Mouse (Mus musculus) stomach, postnatal 0 days (tissue): ENCODE results near the gene Tdrkh. TPM values are rescaled to one million over a fixed set of nuclear protein-coding genes. Genes with fewer than 3 reads are reported as not detected.

Experiments used
- ATAC-seq: fragments of 200-750 bp; cut with Nextera tagmentation; 2 replicates; pipeline ENCODE4 v1.8.0; 2017; ENCODE audit not compliant: low FRiP score, low TSS enrichment
- DNase-seq: peaks from one replicate; pipeline ENCODE4 v3.0.0-alpha.2; 2016; ENCODE audit warnings: low spot score
- H3K27ac ChIP-seq: fragments of 300-500 bp; sonication (generic); replicated peaks from 2 replicates; pipeline ENCODE4 v1.5.1; 2014; ENCODE audit warnings: mild to moderate bottlenecking, control low read depth
- H3K27me3 ChIP-seq: fragments of 300-500 bp; sonication (generic); 2 replicates; pipeline ENCODE4 v1.6.1; 2014; ENCODE audit warnings: low read length; ENCODE audit not compliant: control insufficient read depth, insufficient read depth
- H3K36me3 ChIP-seq: fragments of 300-500 bp; sonication (generic); 2 replicates; pipeline ENCODE4 v1.6.1; 2014; ENCODE audit warnings: low read length, mixed read lengths; ENCODE audit not compliant: control insufficient read depth, insufficient read depth
- H3K4me1 ChIP-seq: fragments of 300-500 bp; sonication (generic); replicated peaks from 2 replicates; pipeline ENCODE4 v1.6.1; 2014; ENCODE audit warnings: antibody characterized with exemption; ENCODE audit not compliant: control insufficient read depth, insufficient read depth
- H3K4me2 ChIP-seq: fragments of 300-500 bp; sonication (generic); replicated peaks from 2 replicates; pipeline ENCODE4 v1.6.1; 2014; ENCODE audit warnings: low read depth, mild to moderate bottlenecking, control low read depth, moderate library complexity
- H3K4me3 ChIP-seq: fragments of 300-500 bp; sonication (generic); 2 replicates; pipeline ENCODE4 v1.5.1; 2014; ENCODE audit warnings: low read depth, low read length, control low read depth
- H3K9ac ChIP-seq: fragments of 300-500 bp; sonication (generic); 2 replicates; pipeline ENCODE4 v1.6.1; 2014; ENCODE audit warnings: mild to moderate bottlenecking, low read length, control low read depth, mixed read lengths
- H3K9me3 ChIP-seq: fragments of 300-500 bp; sonication (generic); 2 replicates; pipeline ENCODE4 v1.6.1; 2016; ENCODE audit warnings: low read length; ENCODE audit not compliant: control insufficient read depth
- CTCF ChIP-seq: IDR thresholded peaks from 2 replicates; pipeline ENCODE4 v1.5.1; 2016; ENCODE audit warnings: antibody characterized with exemption, low read depth, mild to moderate bottlenecking, moderate library complexity
- EP300 ChIP-seq: optimal IDR thresholded peaks from 2 replicates; pipeline ENCODE3; 2016; ENCODE audit warnings: antibody characterized with exemption
- WGBS: fragments of 180-500 bp; shearing (Covaris S2); extraction: QIAGEN DNeasy Blood & Tissue Kit; methylation state at CpG from one replicate; pipeline ENCODE4 v1.1.7; 2014; 5-methylcytosine and 5-hydroxymethylcytosine counted together
- polyA plus RNA-seq: library from polyadenylated mRNA; unstranded; fragments of >200 nt; fragmentation: Nextera tagmentation; extraction: Ambion mirVana; gene quantifications from 2 replicates; pipeline ENCODE4 v1.2.1, GENCODE M21; 2015

Tdrkh gene
- polyA plus RNA-seq, 1 experiment from 2014 or later = 3.8 TPM

DNA sequence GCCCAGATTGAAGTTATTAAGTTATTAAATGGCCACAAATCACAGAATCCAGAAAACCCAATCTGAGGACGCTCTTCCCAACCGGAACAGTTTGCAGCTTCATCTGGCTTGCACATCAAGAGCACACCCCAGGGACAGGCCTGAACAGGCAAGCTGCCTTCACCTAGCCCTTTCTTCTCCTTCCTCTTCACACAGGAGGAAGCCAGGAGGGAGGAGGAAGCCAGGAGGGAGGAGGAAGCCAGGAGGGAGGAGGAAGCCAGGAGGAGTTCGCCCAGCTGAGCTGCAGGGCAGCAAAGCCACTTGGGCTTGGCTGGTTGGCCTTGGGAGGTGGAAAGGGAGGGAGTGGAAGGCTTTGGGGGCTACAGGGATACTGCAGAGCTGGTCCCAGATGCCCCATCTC, 55.9 kb downstream of the Tdrkh start:
- Histone ChIP-seq H3K9me3 (no peaks in the 10 kb centered on the region), H3K4me3 (no peak overlapping the region), H3K27me3 (no peaks in the 10 kb centered on the region), H3K27ac (no peak overlapping the region), H3K36me3 (no peaks in the 10 kb centered on the region), H3K9ac (no peak overlapping the region), H3K4me2 (no peak overlapping the region), H3K4me1 (no peaks in the 10 kb centered on the region)
- 51% methylated on average over 3 of the region's 3 CpGs for WGBS
- TF ChIP-seq CTCF (no peak), EP300 (no peak)
- no peak for DNase-seq
- no peak for ATAC-seq

DNA sequence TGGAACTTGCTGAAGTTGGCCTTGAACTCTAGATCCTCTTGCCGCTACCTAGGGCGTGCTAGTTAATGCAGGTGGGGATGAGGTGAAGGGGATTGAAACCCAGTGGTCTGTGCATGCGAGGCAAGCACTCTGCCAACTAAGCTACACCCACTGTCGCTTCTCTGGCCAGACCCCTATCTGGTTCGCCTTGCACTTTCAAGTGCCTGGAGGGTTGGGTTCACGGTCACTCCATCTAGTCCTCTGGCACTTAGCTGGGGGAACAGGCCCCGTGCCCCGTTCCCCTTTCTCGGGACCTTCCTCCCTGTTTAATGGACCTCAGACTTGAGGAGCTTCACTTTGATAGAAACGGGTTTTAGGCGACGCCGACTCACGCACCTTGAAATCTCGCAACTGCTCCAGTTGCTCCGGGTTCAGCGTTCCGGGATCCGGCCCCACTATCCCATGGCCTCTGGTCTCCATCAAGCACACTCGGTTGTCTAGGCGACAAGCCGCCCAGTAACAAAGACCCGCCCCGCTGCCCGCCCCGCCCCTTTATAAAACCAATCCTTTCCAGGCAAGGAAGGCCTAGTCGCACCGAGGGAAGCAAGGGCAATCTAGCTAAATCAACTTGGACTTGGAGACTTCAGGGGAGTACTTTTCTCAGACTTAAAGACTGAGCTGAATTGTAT, 59.5 kb downstream of the Tdrkh start:
- Histone ChIP-seq H3K4me1 (no peaks in the 10 kb centered on the region), H3K27ac (peak overlapping the region; percentile 63; the same call in 1 of the 2 replicates), H3K27me3 (no peaks in the 10 kb centered on the region), H3K4me3 (no peak overlapping the region), H3K36me3 (no peaks in the 10 kb centered on the region), H3K9me3 (no peaks in the 10 kb centered on the region), H3K9ac (no peak overlapping the region), H3K4me2 (peak overlapping the region; percentile 37; the same call in 1 of the 2 replicates)
- DNase-seq = peak; percentile 83
- ATAC-seq = peak; percentile 71
- TF ChIP-seq EP300 (no peak), CTCF (no peak)
- WGBS = 13% methylated on average over 28 of the region's 28 CpGs

DNA sequence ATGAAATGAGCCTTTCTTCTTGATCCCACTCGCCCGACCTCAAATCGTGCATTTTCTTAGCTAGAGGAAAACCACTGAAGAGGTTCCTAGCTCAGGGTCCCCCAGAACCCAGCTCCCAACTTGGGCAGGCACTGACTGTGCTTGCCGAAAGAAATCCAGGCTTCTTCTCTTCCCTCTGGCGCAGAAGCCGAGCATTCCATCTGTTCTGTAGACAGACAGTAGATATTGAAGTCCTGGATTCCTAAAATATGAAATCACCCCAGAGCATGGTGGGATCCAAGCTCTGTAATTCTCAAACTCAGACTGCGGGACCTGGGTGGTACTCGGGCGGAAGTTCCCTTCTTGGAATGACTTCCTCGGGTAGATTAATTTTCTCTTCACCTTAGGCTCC, 60.0 kb downstream of the Tdrkh start:
- H3K27me3 ChIP-seq = no peaks in the 10 kb centered on the region
- 0 out of 2 replicates have a peak overlapping the region, but pooled peaks have one; percentile 37 for H3K4me2 ChIP-seq
- no peak for ATAC-seq
- H3K9me3 ChIP-seq = no peaks in the 10 kb centered on the region
- no peaks in the 10 kb centered on the region for H3K4me1 ChIP-seq
- no peak for TF ChIP-seq EP300
- no peak for TF ChIP-seq CTCF
- 39% methylated on average over 10 of the region's 10 CpGs for WGBS
- H3K9ac ChIP-seq = no peak overlapping the region
- H3K36me3 ChIP-seq = no peaks in the 10 kb centered on the region
- H3K4me3 ChIP-seq = no peak overlapping the region
- no peak for DNase-seq
- H3K27ac ChIP-seq = peak overlapping the region; percentile 63; the same call in 1 of the 2 replicates

DNA sequence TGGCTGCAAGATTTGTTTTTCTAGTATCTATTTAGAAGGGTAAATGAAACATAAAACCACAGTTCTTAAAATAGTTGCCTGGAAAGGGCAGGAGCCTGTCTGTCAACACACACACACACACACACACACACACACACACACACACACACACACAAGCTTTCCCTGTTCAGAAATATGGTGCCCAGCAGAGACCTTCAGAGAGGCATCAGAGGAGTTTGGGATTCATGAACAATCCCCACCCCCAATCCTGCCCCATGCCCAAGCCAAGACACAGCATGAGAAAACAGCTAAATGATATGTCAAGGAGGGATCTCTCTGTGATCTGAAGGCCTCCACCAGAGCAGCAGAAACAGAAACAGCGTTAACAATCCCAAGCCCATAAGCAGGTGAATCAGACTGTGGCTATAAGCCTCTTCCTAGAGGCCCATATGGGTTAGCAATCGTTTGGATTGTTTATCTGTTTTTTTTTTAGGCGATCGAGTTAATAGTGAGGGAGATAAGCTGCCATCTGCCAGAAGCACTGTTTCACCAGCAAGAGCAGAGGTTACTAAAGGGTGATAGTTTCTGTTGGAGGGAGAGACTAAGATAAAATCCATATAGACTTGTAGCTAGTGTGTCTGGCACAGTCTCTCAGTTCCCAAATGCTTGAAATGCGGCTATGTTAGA, 60.6 kb downstream of the Tdrkh start:
- no peaks in the 10 kb centered on the region for H3K4me1 ChIP-seq
- H3K36me3 ChIP-seq = no peaks in the 10 kb centered on the region
- H3K4me3 ChIP-seq = no peak overlapping the region
- no peaks in the 10 kb centered on the region for H3K9me3 ChIP-seq
- H3K27ac ChIP-seq = no peak overlapping the region
- no peak overlapping the region for H3K4me2 ChIP-seq
- WGBS = 51% methylated on average over 5 of the region's 5 CpGs
- ATAC-seq (no peak), DNase-seq (no peak)
- no peak overlapping the region for H3K9ac ChIP-seq
- H3K27me3 ChIP-seq = no peaks in the 10 kb centered on the region
- TF ChIP-seq CTCF (no peak), EP300 (no peak)

DNA sequence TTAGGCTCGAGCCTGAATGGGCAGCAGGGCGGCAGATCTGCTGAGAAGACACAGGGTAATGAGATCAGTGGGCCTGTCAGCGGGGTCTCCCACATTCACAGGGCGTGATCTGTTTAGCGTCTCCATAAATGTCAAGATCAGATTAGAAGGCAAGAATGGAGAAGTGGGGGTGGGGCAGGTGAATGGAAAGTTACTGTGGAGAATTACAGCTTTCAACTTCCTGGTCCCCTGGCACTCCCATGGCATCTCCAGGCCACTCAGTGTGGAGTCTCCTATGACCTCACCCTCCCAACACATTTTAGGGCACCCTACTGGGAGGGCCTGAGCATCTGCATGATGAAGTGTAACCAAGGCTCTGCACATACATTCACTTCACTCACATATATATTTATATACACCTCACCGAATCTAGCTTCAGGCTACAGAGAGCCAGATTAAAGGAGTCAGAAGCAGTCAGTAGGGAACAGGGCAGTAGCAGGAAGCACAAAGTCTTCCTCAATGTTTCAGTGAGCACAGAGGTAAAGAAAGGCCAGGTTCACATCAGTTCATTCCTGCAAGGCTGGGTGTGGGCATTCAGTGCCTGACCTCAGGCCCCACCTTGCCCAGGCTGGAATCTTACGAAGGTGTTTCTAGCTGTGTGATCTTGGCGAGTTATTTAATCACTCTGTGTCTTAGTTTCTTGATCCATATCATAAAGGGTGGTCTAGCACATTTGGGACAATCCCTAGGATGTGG, 63.4 kb downstream of the Tdrkh start:
- Histone ChIP-seq H3K4me1 (no peaks in the 10 kb centered on the region), H3K36me3 (no peaks in the 10 kb centered on the region), H3K27ac (peak overlapping the region; percentile 45), H3K9me3 (no peaks in the 10 kb centered on the region), H3K4me3 (no peak overlapping the region), H3K9ac (no peak overlapping the region), H3K4me2 (no peak overlapping the region), H3K27me3 (no peaks in the 10 kb centered on the region)
- DNase-seq (peak; percentile 73), ATAC-seq (peak; percentile 92)
- WGBS = 35% methylated on average over 8 of the region's 8 CpGs
- no peak for TF ChIP-seq EP300
- TF ChIP-seq CTCF = no peak
